Mouse (Mus musculus): ENCODE data around the gene Troap.

Troap gene

GRCm38 (mm10) chr15:99074019-99074599 lies at the start of gene Troap:
TSS of gene Troap (plus strand) at chr15:99074575.
- no peak for DNase-seq

DNA sequence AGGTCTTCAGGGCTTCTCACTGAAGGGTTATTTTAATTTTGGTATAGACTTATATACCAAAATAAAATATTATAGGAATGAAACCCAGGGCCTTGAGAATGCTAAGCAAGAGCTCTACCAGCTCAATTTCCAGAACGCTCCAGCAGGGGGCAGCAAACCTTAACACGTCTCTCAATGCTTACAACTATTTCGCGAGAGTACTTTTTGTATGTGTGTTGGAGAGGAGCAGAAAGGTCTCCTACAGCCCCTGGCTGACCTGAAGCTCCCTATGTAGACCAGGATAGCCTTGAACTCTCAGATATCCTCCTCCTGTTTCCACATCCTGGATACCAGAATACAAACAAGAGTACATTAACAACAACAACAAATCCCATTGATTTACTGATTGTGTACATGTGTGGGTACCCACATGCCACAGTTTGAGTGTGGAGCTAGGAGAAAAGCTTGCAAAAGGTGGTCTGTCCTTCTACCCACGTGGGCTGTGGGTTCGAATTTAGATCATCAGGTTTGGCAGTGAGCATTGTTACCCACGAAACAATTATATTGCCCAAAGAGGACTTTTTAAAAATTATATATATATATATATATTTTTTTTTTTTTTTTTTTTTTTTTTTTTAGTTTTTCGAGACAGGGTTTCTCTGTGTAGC lies 49.6 kb upstream of the Troap start:
- peak; percentile 82 for DNase-seq

DNA sequence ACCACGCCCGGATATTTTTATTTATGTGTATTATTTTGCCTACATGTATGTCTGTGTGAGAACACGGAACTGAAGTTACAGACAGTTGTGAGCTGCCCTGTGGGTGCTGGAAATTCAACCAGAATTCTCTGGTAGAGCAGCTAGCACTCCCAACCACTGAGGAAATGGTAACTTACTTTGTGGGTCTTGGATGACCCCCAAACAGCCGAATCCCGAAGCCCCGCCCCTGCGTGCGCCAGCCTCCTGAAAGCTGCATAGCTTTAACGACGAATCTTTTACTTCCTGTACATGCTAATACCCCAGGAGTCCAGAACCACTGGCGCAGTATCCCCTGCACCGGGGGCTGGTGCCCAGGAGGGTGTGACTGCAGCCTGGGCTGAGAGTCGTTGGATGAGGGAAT lies 49.0 kb upstream of the Troap start:
- no peak for DNase-seq

GRCm38 (mm10) chr15:99026259-99026658 lies 48.1 kb upstream of the Troap start:
- peak; percentile 63 for DNase-seq

DNA sequence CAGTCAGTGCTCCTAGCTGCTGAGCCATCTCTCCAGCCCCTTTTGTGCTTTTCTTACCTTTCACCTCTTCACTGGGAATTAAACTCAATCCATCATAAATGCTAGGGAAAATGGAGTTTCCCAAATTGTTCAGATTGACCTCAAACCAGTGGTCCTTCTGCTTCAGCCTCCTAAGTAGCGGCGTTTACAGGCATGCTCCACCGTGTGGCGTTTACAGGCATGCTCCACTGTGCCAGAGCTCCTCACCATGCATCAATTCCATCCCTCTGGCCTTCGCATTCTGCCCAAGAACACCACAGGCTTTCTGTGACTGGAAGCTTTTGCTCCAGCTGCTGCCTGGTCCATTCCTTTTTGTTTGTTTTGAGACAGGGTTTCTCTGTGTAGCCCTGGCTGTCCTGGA lies 47.3 kb upstream of the Troap start:
- no peak for DNase-seq

DNA sequence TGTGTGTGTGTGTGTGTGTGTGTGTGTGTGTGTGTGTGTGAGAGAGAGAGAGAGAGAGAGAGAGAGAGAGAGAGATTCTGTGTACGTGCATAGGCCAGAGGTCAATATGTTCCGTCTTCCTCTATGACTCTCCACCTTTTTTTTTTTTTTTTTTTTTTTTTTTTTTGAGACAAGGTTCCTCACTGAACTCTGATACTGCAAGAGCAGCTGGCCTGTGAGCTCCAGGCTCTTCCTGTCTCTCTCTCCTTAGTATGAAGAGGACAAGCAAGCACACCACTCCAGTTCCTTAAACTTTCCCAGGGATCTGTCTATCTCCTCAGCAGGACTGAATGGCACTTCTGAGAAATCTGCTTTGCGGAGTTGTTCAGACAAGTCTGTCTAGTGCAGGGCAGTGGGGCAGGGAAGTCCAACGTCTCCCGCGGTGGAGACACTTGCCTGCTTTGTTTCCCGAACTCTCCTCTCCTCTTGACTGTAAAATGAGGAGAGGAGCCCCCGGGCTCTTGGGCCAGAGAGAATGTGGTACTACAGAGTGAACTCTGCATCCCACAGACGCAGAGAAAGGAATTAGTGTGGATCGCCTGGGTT lies 45.4 kb upstream of the Troap start:
- no peak for DNase-seq

GRCm38 (mm10) chr15:99029619-99030584 lies 44.5 kb upstream of the Troap start, which contains the start of gene Tuba1c:
TSS of gene Tuba1c (plus strand) at chr15:99029891.
- peak; percentile 88 for DNase-seq

- peak; percentile 35 for DNase-seq
These were observed 43.6 kb upstream of the Troap start for GRCm38 (mm10) chr15:99030585-99031387.

- no peak for DNase-seq
These were observed 43.0 kb upstream of the Troap start for GRCm38 (mm10) chr15:99031388-99031675.

GRCm38 (mm10) chr15:99032041-99032725 lies 42.2 kb upstream of the Troap start:
- DNase-seq: no peak

DNA sequence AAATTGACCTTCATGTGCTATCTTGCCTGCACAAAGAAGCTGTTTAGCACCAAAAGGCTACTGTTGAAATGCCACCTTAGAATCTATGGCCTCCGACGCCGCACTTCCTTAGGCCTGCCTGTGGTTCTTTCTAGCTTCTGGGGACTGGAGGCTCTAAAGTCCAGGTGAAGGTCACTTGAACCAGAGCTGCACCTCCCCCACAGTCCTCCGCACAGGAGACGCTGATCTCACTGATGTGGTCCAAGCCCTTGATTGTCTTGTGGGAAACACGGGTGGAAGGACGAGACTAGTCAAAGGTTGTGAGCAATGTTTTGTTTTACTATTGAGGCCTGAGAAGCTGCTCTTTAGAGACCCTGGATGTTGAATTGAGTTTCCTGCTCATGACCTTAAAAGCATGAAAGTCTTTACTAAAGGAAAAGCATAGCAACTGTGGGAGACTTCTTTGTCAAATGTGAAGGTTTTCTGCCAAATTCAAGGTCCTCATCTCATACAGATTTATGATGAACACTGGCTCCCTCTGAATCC lies 41.6 kb upstream of the Troap start:
- DNase-seq: no peak

DNA sequence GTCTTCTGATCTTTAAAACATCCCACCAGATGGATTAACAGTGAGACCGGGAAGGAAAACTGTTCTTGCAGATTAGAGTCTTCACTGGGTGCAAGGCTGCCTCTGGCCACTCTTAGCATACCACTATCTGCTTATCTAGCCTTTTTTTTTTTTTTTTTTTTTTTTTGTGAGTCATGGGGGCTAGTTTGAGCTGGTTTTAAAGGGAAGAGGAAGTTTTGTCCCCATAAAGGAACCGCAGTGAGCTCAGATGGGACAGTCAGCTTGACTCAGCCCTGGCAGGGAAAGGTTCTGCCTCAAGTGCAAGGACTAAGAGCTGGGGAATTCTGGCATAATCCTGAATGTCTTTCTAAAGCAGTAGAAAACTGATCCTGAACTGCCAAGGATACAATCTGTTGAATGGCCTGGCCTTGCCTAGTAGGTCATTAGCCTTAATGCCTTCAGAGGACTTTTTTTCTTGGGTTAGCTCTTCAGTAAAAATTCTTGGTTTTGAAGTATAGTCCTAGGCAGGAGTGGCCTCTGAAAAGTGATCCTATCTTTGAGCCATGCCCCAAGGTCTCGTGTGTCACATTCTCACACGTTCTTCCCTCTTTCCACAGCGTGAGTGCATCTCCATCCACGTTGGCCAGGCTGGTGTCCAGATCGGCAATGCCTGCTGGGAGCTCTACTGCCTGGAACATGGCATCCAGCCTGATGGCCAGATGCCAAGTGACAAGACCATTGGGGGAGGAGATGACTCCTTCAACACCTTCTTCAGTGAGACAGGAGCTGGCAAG lies 40.7 kb upstream of the Troap start:
- no peak for DNase-seq

DNA sequence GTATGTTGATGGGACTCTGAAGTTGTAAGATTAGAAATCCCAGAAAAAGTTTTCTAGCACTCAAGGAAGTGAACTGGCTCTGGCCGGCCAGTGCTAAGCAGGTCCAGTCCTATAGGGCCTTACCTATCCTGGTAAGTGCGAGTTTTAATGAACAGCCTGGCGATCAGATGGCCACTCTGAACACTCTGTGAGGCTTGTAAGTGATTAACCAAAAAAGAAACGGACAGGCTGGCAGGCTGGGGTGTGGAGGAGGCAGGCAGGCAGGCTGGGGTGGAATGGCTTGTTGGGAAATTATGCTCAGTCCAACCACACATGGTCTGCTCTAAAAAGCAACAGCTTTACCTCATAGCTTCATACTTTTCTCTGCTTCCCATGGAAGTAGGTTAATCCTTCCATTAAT lies 38.9 kb upstream of the Troap start:
- DNase-seq: no peak

DNA sequence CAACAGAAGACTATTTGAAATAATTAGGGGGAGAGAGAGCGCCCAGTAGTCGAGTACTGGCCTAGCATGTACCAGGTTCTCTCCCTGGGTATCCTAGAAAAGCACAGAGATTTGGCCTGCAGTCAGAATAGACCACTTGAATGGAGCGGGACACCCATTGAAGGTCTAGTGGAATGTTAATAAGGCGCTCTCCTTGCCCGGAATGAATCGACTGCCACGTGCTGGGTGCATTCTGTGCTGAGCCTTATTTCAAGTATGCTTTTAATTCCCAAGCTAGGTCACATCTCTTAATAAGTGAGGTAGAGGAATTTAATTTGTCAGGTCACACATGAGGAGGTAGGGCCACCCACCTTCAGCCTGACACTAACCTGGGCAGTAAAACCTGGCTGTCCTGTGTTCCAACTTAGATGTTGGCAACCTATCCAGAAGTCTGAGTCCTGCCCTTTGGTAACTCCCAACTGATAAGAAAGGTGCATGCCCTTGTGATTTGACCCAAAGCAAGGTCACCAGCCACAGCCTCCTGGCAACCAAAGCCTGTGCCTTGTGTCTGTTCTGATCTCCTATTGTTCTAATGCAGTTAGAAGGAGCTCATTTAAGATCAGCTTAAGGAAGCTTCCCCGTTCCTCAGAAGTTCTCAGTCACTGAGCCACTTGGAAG lies 38.0 kb upstream of the Troap start:
- DNase-seq: no peak

GRCm38 (mm10) chr15:99038025-99038424 lies 36.4 kb upstream of the Troap start:
- DNase-seq: no peak

DNA sequence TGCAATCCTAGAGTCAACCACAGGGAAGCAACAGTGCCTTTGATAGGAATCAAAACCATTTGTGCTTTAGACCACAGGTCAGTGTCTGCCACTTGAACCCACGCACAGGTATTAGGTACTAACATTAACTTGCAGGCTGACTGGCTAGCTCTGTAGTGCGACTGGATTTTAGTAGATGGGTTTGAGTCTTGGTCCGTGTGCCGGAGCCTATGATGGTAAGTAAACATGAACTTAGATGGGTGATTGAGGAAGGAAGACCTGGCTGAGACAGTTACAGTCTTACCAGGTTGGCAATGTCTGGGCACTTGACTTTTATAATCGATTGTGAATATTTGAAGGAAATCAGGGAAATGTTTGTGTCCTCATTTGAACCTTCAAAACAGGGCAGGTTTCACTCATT lies 35.6 kb upstream of the Troap start:
- no peak for DNase-seq

DNA sequence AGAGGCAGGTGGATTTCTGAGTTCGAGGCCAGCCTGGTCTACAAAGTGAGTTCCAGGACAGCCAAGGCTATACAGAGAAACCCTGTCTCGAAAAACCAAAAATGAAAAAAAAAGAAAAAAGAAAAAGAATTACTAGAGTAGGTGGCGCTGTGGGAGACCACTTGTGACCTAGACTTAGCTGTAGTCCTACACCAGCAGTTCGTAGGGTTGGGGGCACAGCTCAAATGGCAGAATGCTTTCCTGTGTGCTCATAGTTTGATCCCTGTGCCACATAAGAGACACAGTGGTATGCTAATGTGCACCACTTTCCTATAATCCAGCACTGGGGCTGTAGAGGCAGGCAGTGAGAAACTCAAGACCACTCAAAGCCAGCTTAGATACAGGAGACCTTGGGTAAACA lies 35.1 kb upstream of the Troap start:
- DNase-seq: no peak

GRCm38 (mm10) chr15:99039996-99040919 lies 34.1 kb upstream of the Troap start:
- DNase-seq: no peak
